Comparison of ENCODE assay signal across 27 mouse cellular contexts in the genomic region with DNA sequence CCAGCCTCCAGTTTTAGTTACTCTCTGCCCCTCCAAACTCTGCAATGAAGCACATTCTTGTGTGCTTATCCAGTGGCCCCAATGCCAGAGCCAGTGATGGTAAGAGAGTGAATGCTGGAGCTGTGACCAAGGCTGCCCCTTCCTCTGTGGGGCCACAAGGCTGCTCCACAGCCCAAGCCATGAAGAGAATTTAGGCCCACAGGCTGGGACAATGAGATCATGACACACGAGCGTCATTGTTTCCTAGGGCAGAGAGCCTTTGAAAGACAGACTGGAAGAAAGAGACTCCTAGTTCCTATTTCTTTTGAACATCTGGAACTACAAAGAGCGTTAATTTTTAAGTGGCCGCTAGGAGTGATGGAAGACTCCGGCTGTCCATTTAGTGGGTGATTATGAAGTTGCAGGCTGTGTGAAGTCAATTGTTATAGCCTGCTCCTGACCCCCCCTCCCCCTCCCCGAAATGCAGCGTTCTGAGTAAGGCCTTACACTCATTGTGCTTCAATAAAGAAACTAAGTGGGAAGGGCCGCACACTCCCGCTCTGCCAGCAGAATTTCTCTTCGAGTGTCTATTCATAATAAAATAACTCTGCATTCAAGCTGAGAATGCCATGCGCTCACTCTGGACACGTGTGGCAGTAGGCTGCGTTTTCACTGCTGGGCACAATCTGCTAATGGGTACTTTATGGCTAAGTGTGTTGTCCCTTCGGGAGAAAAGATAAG.
A peak's percentile ranks its signal among the peaks of the same experiment; 100 is the strongest.
DNase-seq lines count a peak whose midpoint lies in the region; ATAC-seq and TF ChIP-seq lines count a peak whose summit lies in the region.
"Had no signal": no experiment of that assay in that cellular context is flagged by ENCODE, and none has a peak within 500 bp of the region (broad histone marks: within the 10 kb centered on the region; RNA-seq: fewer than 3 reads in every experiment).

No protein-coding gene starts in this region.

- H3K4me2 ChIP-seq in hindbrain, embryonic 13.5 days, result no peak overlapping the region
- 0 out of 2 replicates have a peak overlapping the region, but pooled peaks have one; percentile 10 for H3K4me2 ChIP-seq in forebrain, embryonic 12.5 days
- H3K4me2 ChIP-seq in midbrain, embryonic 11.5 days, result no peak overlapping the region
- H3K4me2 ChIP-seq in lung, postnatal 0 days (replicated peaks; ENCODE audit: low read depth, low read length), result no peak overlapping the region
- H3K4me2 ChIP-seq: embryonic facial prominence, embryonic 12.5 days; heart, embryonic 15.5 days; limb, embryonic 15.5 days; lung, embryonic 14.5 days; neural tube, embryonic 13.5 days had no signal

- peak overlapping the region; percentile 56 for H3K27ac ChIP-seq in hindbrain, embryonic 10.5 days
- H3K27ac ChIP-seq in hindbrain, embryonic 13.5 days, result no peak overlapping the region
- no peak overlapping the region for H3K27ac ChIP-seq in forebrain, embryonic 12.5 days
- H3K27ac ChIP-seq in midbrain, embryonic 11.5 days (ENCODE audit: low read depth, low read length), result no peak overlapping the region
- no peak overlapping the region for H3K27ac ChIP-seq in lung, postnatal 0 days (ENCODE audit: low read length)
- H3K27ac ChIP-seq: embryonic facial prominence, embryonic 12.5 days; heart, embryonic 15.5 days; kidney, postnatal 0 days; left cerebral cortex, adult 2 months; limb, embryonic 15.5 days; liver, embryonic 14.5 days; neural tube, embryonic 13.5 days had no signal

- DNase-seq in hindbrain, embryonic 10.5 days (ENCODE audit: low spot score), result no peak
- peak; percentile 68 for DNase-seq in brain, embryonic 14.5 days (ENCODE audit: low read depth)
- DNase-seq in midbrain, embryonic 11.5 days (ENCODE audit: low spot score, missing footprints), result no peak
- no peak for DNase-seq in lung, postnatal 0 days (ENCODE audit: low spot score)
- DNase-seq in thymus, postnatal 4 days, result no peak
- no peak for DNase-seq in cerebellum, postnatal 10 days
- DNase-seq: adrenal gland, postnatal 36 days; cerebellum, adult 18-20 months; cerebellum, postnatal 25 days; heart, postnatal 36 days; kidney, adult 18-20 months; layer of hippocampus, adult 9-11 months; left cerebral cortex, postnatal 4 days; lung, embryonic 14.5 days; lung, postnatal 36 days; thymus, adult 18-20 months had no signal

- H3K4me3 ChIP-seq in hindbrain, embryonic 10.5 days, result no peak overlapping the region
- H3K4me3 ChIP-seq in hindbrain, embryonic 13.5 days, result no peak overlapping the region
- H3K4me3 ChIP-seq in forebrain, embryonic 12.5 days (replicated peaks), result no peak overlapping the region
- no peak overlapping the region for H3K4me3 ChIP-seq in midbrain, embryonic 11.5 days (ENCODE audit: low read depth, low read length)
- no peak overlapping the region for H3K4me3 ChIP-seq in lung, postnatal 0 days (ENCODE audit: low read depth, low read length)
- H3K4me3 ChIP-seq: embryonic facial prominence, embryonic 12.5 days; heart, embryonic 15.5 days; left cerebral cortex, adult 2 months; limb, embryonic 15.5 days; megakaryocyte, embryonic 14.5 days; neural tube, embryonic 13.5 days had no signal

- 51% methylated on average over 14 of the region's 14 CpGs for WGBS in hindbrain, embryonic 10.5 days
- 22% methylated on average over 14 of the region's 14 CpGs for WGBS in hindbrain, embryonic 13.5 days
- 23% methylated on average over 14 of the region's 14 CpGs for WGBS in forebrain, embryonic 12.5 days
- WGBS in midbrain, embryonic 11.5 days, result 51% methylated on average over 14 of the region's 14 CpGs
- WGBS in lung, postnatal 0 days, result 66% methylated on average over 14 of the region's 14 CpGs

- no peak overlapping the region for H3K9ac ChIP-seq in hindbrain, embryonic 13.5 days
- no peak overlapping the region for H3K9ac ChIP-seq in forebrain, embryonic 12.5 days
- H3K9ac ChIP-seq in midbrain, embryonic 11.5 days (ENCODE audit: low read length), result no peak overlapping the region
- no peak overlapping the region for H3K9ac ChIP-seq in lung, postnatal 0 days (replicated peaks; ENCODE audit: low read depth)
- H3K9ac ChIP-seq: embryonic facial prominence, embryonic 12.5 days; heart, embryonic 15.5 days; limb, embryonic 15.5 days; liver, embryonic 14.5 days; lung, embryonic 14.5 days; neural tube, embryonic 13.5 days had no signal

- TF ChIP-seq EP300 in lung, postnatal 0 days (IDR thresholded peaks at IDR 0.05), result no peak

- TF ChIP-seq POLR2A in brain, embryonic 14.5 days (IDR thresholded peaks at IDR 0.05; ENCODE audit: borderline replicate concordance, extremely low read depth, insufficient read depth, insufficient read length, poor library complexity, severe bottlenecking), result no peak

- no peaks in the 10 kb centered on the region for H3K36me3 ChIP-seq in hindbrain, embryonic 10.5 days
- H3K36me3 ChIP-seq in hindbrain, embryonic 13.5 days, result no peaks in the 10 kb centered on the region
- no peaks in the 10 kb centered on the region for H3K36me3 ChIP-seq in forebrain, embryonic 12.5 days (replicated peaks)
- no peaks in the 10 kb centered on the region for H3K36me3 ChIP-seq in midbrain, embryonic 11.5 days (ENCODE audit: control insufficient read depth, insufficient read depth, low read length)
- H3K36me3 ChIP-seq in lung, postnatal 0 days (ENCODE audit: insufficient read depth, low read length), result no peaks in the 10 kb centered on the region
- H3K36me3 ChIP-seq: embryonic facial prominence, embryonic 12.5 days; heart, embryonic 15.5 days; limb, embryonic 15.5 days; neural tube, embryonic 13.5 days had no signal

- no peak for ATAC-seq in hindbrain, embryonic 13.5 days (ENCODE audit: low FRiP score)
- ATAC-seq in forebrain, embryonic 12.5 days (ENCODE audit: low FRiP score), result peak; percentile 55; the same call in 1 of the 2 replicates
- ATAC-seq in midbrain, embryonic 11.5 days (ENCODE audit: low FRiP score), result peak; percentile 38; the same call in 1 of the 2 replicates
- ATAC-seq in lung, postnatal 0 days, result no peak
- ATAC-seq: inflammation-experienced regulatory T-cells, adult 6 months had no signal

- H3K9me3 ChIP-seq in hindbrain, embryonic 10.5 days, result no peaks in the 10 kb centered on the region
- no peaks in the 10 kb centered on the region for H3K9me3 ChIP-seq in hindbrain, embryonic 13.5 days
- no peaks in the 10 kb centered on the region for H3K9me3 ChIP-seq in forebrain, embryonic 12.5 days
- H3K9me3 ChIP-seq in midbrain, embryonic 11.5 days (ENCODE audit: control insufficient read depth, low read length), result no peaks in the 10 kb centered on the region
- H3K9me3 ChIP-seq in lung, postnatal 0 days (ENCODE audit: low read length), result no peaks in the 10 kb centered on the region
- H3K9me3 ChIP-seq: embryonic facial prominence, embryonic 12.5 days; heart, embryonic 15.5 days; limb, embryonic 15.5 days; neural tube, embryonic 13.5 days had no signal

- peaks cover 5% of the 10 kb centered on the region; the same call in 1 of the 2 replicates for H3K27me3 ChIP-seq in hindbrain, embryonic 10.5 days (ENCODE audit: insufficient read depth, poor library complexity, severe bottlenecking)
- H3K27me3 ChIP-seq in hindbrain, embryonic 13.5 days, result no peaks in the 10 kb centered on the region
- H3K27me3 ChIP-seq in forebrain, embryonic 12.5 days, result no peaks in the 10 kb centered on the region
- no peaks in the 10 kb centered on the region for H3K27me3 ChIP-seq in midbrain, embryonic 11.5 days (ENCODE audit: control insufficient read depth, insufficient read depth, low read length)
- no peaks in the 10 kb centered on the region for H3K27me3 ChIP-seq in lung, postnatal 0 days (replicated peaks; ENCODE audit: insufficient read depth, low read length)
- H3K27me3 ChIP-seq: embryonic facial prominence, embryonic 12.5 days; heart, embryonic 15.5 days; limb, embryonic 15.5 days; megakaryocyte, embryonic 14.5 days; neural tube, embryonic 13.5 days had no signal

- TF ChIP-seq CTCF in brain, embryonic 14.5 days (IDR thresholded peaks at IDR 0.05; ENCODE audit: borderline replicate concordance, extremely low read depth, insufficient read depth, insufficient read length), result no peak
- TF ChIP-seq CTCF in lung, postnatal 0 days (IDR thresholded peaks at IDR 0.05), result no peak

- H3K4me1 ChIP-seq in hindbrain, embryonic 10.5 days (replicated peaks), result peaks cover 11% of the 10 kb centered on the region
- 0 out of 2 replicates have a peak, but pooled peaks cover 7% of the 10 kb centered on the region for H3K4me1 ChIP-seq in hindbrain, embryonic 13.5 days (replicated peaks)
- H3K4me1 ChIP-seq in forebrain, embryonic 12.5 days, result peaks cover 13% of the 10 kb centered on the region
- peaks cover 2% of the 10 kb centered on the region; the same call in 1 of the 2 replicates for H3K4me1 ChIP-seq in midbrain, embryonic 11.5 days (ENCODE audit: control insufficient read depth, insufficient read depth, low read length)
- H3K4me1 ChIP-seq in lung, postnatal 0 days (ENCODE audit: insufficient read depth, low read depth, low read length), result no peaks in the 10 kb centered on the region
- H3K4me1 ChIP-seq: embryonic facial prominence, embryonic 12.5 days; heart, embryonic 15.5 days; limb, embryonic 15.5 days; megakaryocyte, embryonic 14.5 days had no signal

Comparison
In these comparisons a context has a peak if more than half of its experiments do, and no peak if none do; other contexts are left out.
1. ATAC-seq: peak in forebrain, embryonic 12.5 days (single experiment) and midbrain, embryonic 11.5 days (single experiment); none in hindbrain, embryonic 13.5 days (single experiment) and lung, postnatal 0 days (single experiment).